Mouse (Mus musculus) liver, adult 2 months (tissue): ENCODE measurements around the gene Dact2.

Experiments used
- CTCF ChIP-seq: fragments of 200-500 bp; IDR thresholded peaks from 2 replicates; pipeline ENCODE4 v1.5.1; 2011; ENCODE audit warnings: low read depth, low read length, control low read depth
- POLR2A ChIP-seq: fragments of 200-500 bp; IDR thresholded peaks from 2 replicates; pipeline ENCODE4 v1.6.1; 2011; ENCODE audit warnings: low read length, control low read depth; ENCODE audit not compliant: insufficient read depth; ENCODE audit errors: extremely low read depth

DNA sequence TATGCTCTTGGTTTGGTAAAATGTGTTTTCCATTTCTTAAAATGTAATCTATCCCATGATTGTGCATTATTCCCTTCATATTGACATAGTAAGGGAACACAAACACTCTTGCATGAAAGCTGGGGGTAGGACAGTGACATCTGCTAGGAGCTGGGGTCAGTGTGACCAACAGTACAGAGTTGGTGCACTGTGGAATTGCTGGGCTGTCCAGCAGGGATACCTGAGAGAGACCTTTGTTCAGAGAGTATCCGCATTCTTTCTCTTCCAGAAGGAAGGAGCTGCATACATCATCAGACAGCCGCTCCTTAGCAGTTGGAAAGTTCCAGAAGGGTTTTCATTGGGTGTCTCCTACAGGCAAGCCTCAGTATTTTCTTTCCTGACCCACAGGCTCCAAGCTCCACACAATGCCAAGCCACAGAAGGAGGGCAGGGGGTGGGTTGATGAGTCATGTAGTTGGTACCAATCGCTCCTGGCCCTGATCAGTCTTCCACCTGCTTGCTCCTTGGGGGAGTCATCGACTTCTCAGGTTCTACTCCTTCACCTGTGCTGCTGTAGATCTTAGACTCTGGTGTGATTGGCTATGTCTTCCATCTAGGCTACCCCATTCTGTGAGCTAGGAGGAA is 19.8 kb downstream of the Dact2 start:
- TF ChIP-seq CTCF (no peak), POLR2A (no peak)
